Mouse (Mus musculus): ENCODE results near the gene Nek7. TPM values are rescaled to one million over a fixed set of nuclear protein-coding genes. Genes with fewer than 3 reads are reported as not detected.

The Nek7 gene
- total RNA-seq, 2 experiments from 2014 or later, result 78.8 to 80.0 TPM

Other genes with a start within 250 kb of the Nek7 start
- gene Lhx9, start 228.4 kb upstream of the Nek7 start, total RNA-seq (2021), result not detected
- 10 to 100 TPM; 10.8 to 15.2 TPM for gene 2310009B15Rik, start 236.7 kb upstream of the Nek7 start, total RNA-seq (2021)